Mouse (Mus musculus): Measurements from ENCODE around the gene Parg. TPM values are rescaled to one million over a fixed set of nuclear protein-coding genes. Genes with fewer than 3 reads are reported as not detected.

Parg gene
- 48.6 TPM for polyA plus RNA-seq (2017; shearing (Covaris generic))

GRCm38 (mm10) chr14:32201791-32202451, at the start of gene Parg, which contains the start of gene Timm23:
Gene Parg (plus strand): TSS chr14:32201949.
Gene Timm23 (minus strand): TSS chr14:32201898.

GRCm38 (mm10) chr14:32159690-32160246, 42.0 kb upstream of the Parg start, which contains the start of gene Ncoa4:
Gene Ncoa4 (plus strand): TSS chr14:32159865.

GRCm38 (mm10) chr14:32321732-32322685, 120.3 kb downstream of the Parg start, which contains the start of gene Ogdhl:
Gene Ogdhl (plus strand): TSS chr14:32322019.

Other genes with a start within 250 kb of the Parg start
- gene Galnt15, start 173.0 kb upstream of the Parg start, polyA plus RNA-seq (2017; shearing (Covaris generic)) = 0.06 TPM
- 33.3 TPM for gene Oxnad1, start 116.6 kb upstream of the Parg start, polyA plus RNA-seq (2017; shearing (Covaris generic))
- 85.9 TPM for gene Dph3, start 116.2 kb upstream of the Parg start, polyA plus RNA-seq (2017; shearing (Covaris generic))
- gene Msmb, start 59.9 kb upstream of the Parg start, polyA plus RNA-seq (2017; shearing (Covaris generic)) = not detected
- gene Ncoa4, start 42.1 kb upstream of the Parg start, polyA plus RNA-seq (2017; shearing (Covaris generic)) = 122 TPM
- gene Timm23, start 51 bp upstream of the Parg start, polyA plus RNA-seq (2017; shearing (Covaris generic)) = 127 TPM
- 0.09 TPM for gene Ogdhl, start 120.1 kb downstream of the Parg start, polyA plus RNA-seq (2017; shearing (Covaris generic))
- gene 1700024G13Rik, start 186.4 kb downstream of the Parg start, polyA plus RNA-seq (2017; shearing (Covaris generic)) = not detected